Mouse (Mus musculus) kidney, embryonic 16.5 days (tissue): ENCODE data around the gene Vps13a. TPM values are rescaled to one million over a fixed set of nuclear protein-coding genes. Genes with fewer than 3 reads are reported as not detected.

Experiments used
- ATAC-seq: fragments of 200-750 bp; cut with Nextera tagmentation; 2 replicates; pipeline ENCODE4 v1.8.0; 2017; ENCODE audit warnings: moderate TSS enrichment; ENCODE audit not compliant: low FRiP score, low TSS enrichment
- H3K27ac ChIP-seq: fragments of 300-500 bp; sonication (generic); 2 replicates; pipeline ENCODE4 v1.5.1; 2014; ENCODE audit warnings: low read length
- H3K27me3 ChIP-seq: fragments of 300-500 bp; sonication (generic); 2 replicates; pipeline ENCODE4 v1.6.1; 2014; ENCODE audit warnings: low read length, control low read depth, mixed read lengths; ENCODE audit not compliant: insufficient read depth
- H3K36me3 ChIP-seq: fragments of 300-500 bp; sonication (generic); 2 replicates; pipeline ENCODE4 v1.6.1; 2014; ENCODE audit warnings: low read length, control low read depth, mixed read lengths; ENCODE audit not compliant: insufficient read depth
- H3K4me1 ChIP-seq: fragments of 300-500 bp; sonication (generic); 2 replicates; pipeline ENCODE4 v1.6.1; 2014; ENCODE audit warnings: low read length, control low read depth, mixed read lengths; ENCODE audit not compliant: insufficient read depth
- H3K4me2 ChIP-seq: fragments of 300-500 bp; sonication (generic); replicated peaks from 2 replicates; pipeline ENCODE4 v1.6.1; 2014; ENCODE audit warnings: low read depth, low read length
- H3K4me3 ChIP-seq: fragments of 300-500 bp; sonication (generic); 2 replicates; pipeline ENCODE4 v1.5.1; 2014; ENCODE audit warnings: mild to moderate bottlenecking, low read length
- H3K9ac ChIP-seq: fragments of 300-500 bp; sonication (generic); replicated peaks from 2 replicates; pipeline ENCODE4 v1.6.1; 2014; ENCODE audit warnings: low read length
- H3K9me3 ChIP-seq: fragments of 300-500 bp; sonication (generic); 2 replicates; pipeline ENCODE4 v1.6.1; 2016; ENCODE audit warnings: low read length, control low read depth
- WGBS: fragments of 180-500 bp; shearing (Covaris S2); extraction: QIAGEN DNeasy Blood & Tissue Kit; methylation state at CpG from one replicate; pipeline ENCODE4 v1.1.7; 2014; 5-methylcytosine and 5-hydroxymethylcytosine counted together
- polyA plus RNA-seq: library from polyadenylated mRNA; unstranded; fragments of >200 nt; fragmentation: Nextera tagmentation; extraction: Ambion mirVana; gene quantifications from 2 replicates; pipeline ENCODE4 v1.2.1, GENCODE M21; 2015

Gene Vps13a
- 7.8 and 10.1 TPM in 2 replicates for polyA plus RNA-seq

- 0% methylated on average over 65 of the region's 67 CpGs for whole genome bisulfite sequencing
- no peak within 1 kb of the TSS for H3K27ac ChIP-seq
These were observed at the start of gene Vps13a for GRCm38 (mm10) chr19:16780790-16781384. TSS of gene Vps13a (minus strand) at chr19:16780933.

GRCm38 (mm10) chr19:16827657-16828056 is 46.9 kb upstream of the Vps13a start:
- 78% methylated on average over 5 of the region's 5 CpGs for WGBS
- no peak overlapping the region for H3K9ac ChIP-seq
- H3K27me3 ChIP-seq, result no peaks in the 10 kb centered on the region
- H3K27ac ChIP-seq, result no peak overlapping the region
- no peaks in the 10 kb centered on the region for H3K36me3 ChIP-seq
- H3K4me3 ChIP-seq, result no peak overlapping the region
- ATAC-seq, result no peak
- H3K9me3 ChIP-seq, result no peaks in the 10 kb centered on the region
- no peak overlapping the region for H3K4me2 ChIP-seq
- no peaks in the 10 kb centered on the region for H3K4me1 ChIP-seq

More at GRCm38 (mm10) chr19:16780790-16781384, at the start of gene Vps13a:
- Histone ChIP-seq H3K27me3 (peaks cover 13% of the 10 kb centered on the region), H3K9me3 (no peaks in the 10 kb centered on the region), H3K36me3 (no peaks in the 10 kb centered on the region), H3K4me3 (peak within 1 kb of the TSS; percentile 73), H3K4me2 (peak within 1 kb of the TSS; percentile 96), H3K4me1 (peaks cover 15% of the 10 kb centered on the region), H3K9ac (peak within 1 kb of the TSS; percentile 74)
- ATAC-seq, result peak; percentile 98

- H3K4me1 ChIP-seq, result no peaks in the 10 kb centered on the region
- ATAC-seq, result no peak
- WGBS, result 56% methylated on average over 5 of the region's 5 CpGs
- H3K4me2 ChIP-seq, result no peak overlapping the region
- no peak overlapping the region for H3K27ac ChIP-seq
- no peak overlapping the region for H3K9ac ChIP-seq
- no peaks in the 10 kb centered on the region for H3K36me3 ChIP-seq
- H3K4me3 ChIP-seq, result no peak overlapping the region
- no peaks in the 10 kb centered on the region for H3K9me3 ChIP-seq
- H3K27me3 ChIP-seq, result no peaks in the 10 kb centered on the region
These were observed 44.5 kb upstream of the Vps13a start for GRCm38 (mm10) chr19:16825228-16825627.

GRCm38 (mm10) chr19:16814848-16815247 is 34.1 kb upstream of the Vps13a start:
- Histone ChIP-seq H3K36me3 (no peaks in the 10 kb centered on the region), H3K4me2 (no peak overlapping the region), H3K27me3 (no peaks in the 10 kb centered on the region), H3K4me3 (no peak overlapping the region), H3K9ac (no peak overlapping the region), H3K27ac (no peak overlapping the region), H3K9me3 (no peaks in the 10 kb centered on the region), H3K4me1 (no peaks in the 10 kb centered on the region)
- ATAC-seq, result no peak
- 46% methylated on average over 5 of the region's 5 CpGs for WGBS

- Histone ChIP-seq H3K4me2 (no peak overlapping the region), H3K27ac (no peak overlapping the region), H3K4me1 (no peaks in the 10 kb centered on the region), H3K4me3 (no peak overlapping the region), H3K9me3 (no peaks in the 10 kb centered on the region), H3K27me3 (no peaks in the 10 kb centered on the region), H3K36me3 (no peaks in the 10 kb centered on the region), H3K9ac (no peak overlapping the region)
- no peak for ATAC-seq
- 78% methylated on average over 7 of the region's 7 CpGs for WGBS
These were observed 32.6 kb upstream of the Vps13a start for GRCm38 (mm10) chr19:16813306-16813705.

- H3K9me3 ChIP-seq, result no peaks in the 10 kb centered on the region
- H3K4me2 ChIP-seq, result no peak overlapping the region
- H3K27ac ChIP-seq, result no peak overlapping the region
- ATAC-seq, result no peak
- no peak overlapping the region for H3K9ac ChIP-seq
- H3K27me3 ChIP-seq, result no peaks in the 10 kb centered on the region
- H3K4me1 ChIP-seq, result no peaks in the 10 kb centered on the region
- no peaks in the 10 kb centered on the region for H3K36me3 ChIP-seq
- H3K4me3 ChIP-seq, result no peak overlapping the region
- 86% methylated on average over 8 of the region's 8 CpGs for whole genome bisulfite sequencing
These were observed 31.4 kb upstream of the Vps13a start for GRCm38 (mm10) chr19:16812072-16812608.

GRCm38 (mm10) chr19:16805102-16805501 is 24.4 kb upstream of the Vps13a start:
- H3K27me3 ChIP-seq, result no peaks in the 10 kb centered on the region
- H3K4me2 ChIP-seq, result no peak overlapping the region
- H3K9ac ChIP-seq, result no peak overlapping the region
- H3K9me3 ChIP-seq, result no peaks in the 10 kb centered on the region
- no peak overlapping the region for H3K4me3 ChIP-seq
- H3K36me3 ChIP-seq, result no peaks in the 10 kb centered on the region
- 24% methylated on average over 3 of the region's 3 CpGs for WGBS
- ATAC-seq, result no peak
- no peaks in the 10 kb centered on the region for H3K4me1 ChIP-seq
- no peak overlapping the region for H3K27ac ChIP-seq

- no peak overlapping the region for H3K9ac ChIP-seq
- no peak overlapping the region for H3K4me3 ChIP-seq
- no peak for ATAC-seq
- no CpG with 5 or more reads among the region's 11 CpGs for WGBS
- no peaks in the 10 kb centered on the region for H3K9me3 ChIP-seq
- no peaks in the 10 kb centered on the region for H3K36me3 ChIP-seq
- no peaks in the 10 kb centered on the region for H3K4me1 ChIP-seq
- H3K27ac ChIP-seq, result no peak overlapping the region
- H3K4me2 ChIP-seq, result no peak overlapping the region
- H3K27me3 ChIP-seq, result no peaks in the 10 kb centered on the region
These were observed 23.8 kb upstream of the Vps13a start for GRCm38 (mm10) chr19:16804578-16804977.

GRCm38 (mm10) chr19:16802707-16803106 is 22.0 kb upstream of the Vps13a start:
- no peak for ATAC-seq

GRCm38 (mm10) chr19:16802123-16802522 is 21.4 kb upstream of the Vps13a start:
- H3K9ac ChIP-seq, result no peak overlapping the region
- no peaks in the 10 kb centered on the region for H3K9me3 ChIP-seq
- no peaks in the 10 kb centered on the region for H3K27me3 ChIP-seq
- H3K4me2 ChIP-seq, result no peak overlapping the region
- no peaks in the 10 kb centered on the region for H3K4me1 ChIP-seq
- no peak for ATAC-seq
- no peak overlapping the region for H3K27ac ChIP-seq
- no peak overlapping the region for H3K4me3 ChIP-seq
- no peaks in the 10 kb centered on the region for H3K36me3 ChIP-seq
- 78% methylated on average over 3 of the region's 3 CpGs for WGBS

More at GRCm38 (mm10) chr19:16802707-16803106, 22.0 kb upstream of the Vps13a start:
- Histone ChIP-seq H3K9me3 (no peaks in the 10 kb centered on the region), H3K27me3 (no peaks in the 10 kb centered on the region), H3K4me3 (no peak overlapping the region), H3K4me1 (no peaks in the 10 kb centered on the region), H3K27ac (no peak overlapping the region), H3K9ac (no peak overlapping the region), H3K4me2 (no peak overlapping the region), H3K36me3 (no peaks in the 10 kb centered on the region)
- 0% methylated on average over 3 of the region's 3 CpGs for WGBS
